Comparison of ENCODE assay signal across 26 mouse cellular contexts in genomic region chr7:65116903-65117302, GRCm38 (mm10). TPM values are rescaled to one million over a fixed set of nuclear protein-coding genes. Genes with fewer than 3 reads are reported as not detected.
A peak's percentile ranks its signal among the peaks of the same experiment; 100 is the strongest.
DNase-seq lines count a peak whose midpoint lies in the region; ATAC-seq lines count a peak whose summit lies in the region.
"Had no signal": no experiment of that assay in that cellular context is flagged by ENCODE, and none has a peak within 500 bp of the region (broad histone marks: within the 10 kb centered on the region; RNA-seq: fewer than 3 reads in every experiment).

No protein-coding gene starts in this region.

- H3K4me1 ChIP-seq in forebrain, embryonic 16.5 days (replicated peaks; ENCODE audit: control insufficient read depth, insufficient read depth, low read length): no peaks in the 10 kb centered on the region
- no peaks in the 10 kb centered on the region for H3K4me1 ChIP-seq in forebrain, embryonic 11.5 days (replicated peaks; ENCODE audit: control insufficient read depth, insufficient read depth, low read length)
- H3K4me1 ChIP-seq: embryonic facial prominence, embryonic 13.5 days; embryonic facial prominence, embryonic 15.5 days; forebrain, embryonic 10.5 days had no signal

- H3K36me3 ChIP-seq in forebrain, embryonic 16.5 days (ENCODE audit: control insufficient read depth, insufficient read depth): no peaks in the 10 kb centered on the region
- no peaks in the 10 kb centered on the region for H3K36me3 ChIP-seq in forebrain, embryonic 11.5 days (ENCODE audit: control insufficient read depth, insufficient read depth, low read length)
- H3K36me3 ChIP-seq: embryonic facial prominence, embryonic 13.5 days; embryonic facial prominence, embryonic 15.5 days; forebrain, embryonic 10.5 days; G1E had no signal

- no peaks in the 10 kb centered on the region for H3K27me3 ChIP-seq in forebrain, embryonic 16.5 days (replicated peaks; ENCODE audit: control insufficient read depth, insufficient read depth, low read length)
- H3K27me3 ChIP-seq in forebrain, embryonic 11.5 days (ENCODE audit: control insufficient read depth, insufficient read depth, low read length): no peaks in the 10 kb centered on the region
- H3K27me3 ChIP-seq: embryonic facial prominence, embryonic 13.5 days; embryonic facial prominence, embryonic 15.5 days; Patski had no signal

- no peak overlapping the region for H3K4me2 ChIP-seq in forebrain, embryonic 16.5 days (ENCODE audit: low read length)
- H3K4me2 ChIP-seq in forebrain, embryonic 11.5 days (ENCODE audit: low read depth, low read length, severe bottlenecking): no peak overlapping the region
- H3K4me2 ChIP-seq: embryonic facial prominence, embryonic 13.5 days; embryonic facial prominence, embryonic 15.5 days had no signal

- WGBS in forebrain, embryonic 16.5 days: 82% methylated on average over 7 of the region's 7 CpGs
- WGBS in forebrain, embryonic 11.5 days: 91% methylated on average over 7 of the region's 7 CpGs

- peak; percentile 54; the same call in 1 of the 2 replicates for ATAC-seq in forebrain, embryonic 16.5 days
- ATAC-seq in forebrain, embryonic 11.5 days (replicated peaks; ENCODE audit: low FRiP score): no peak
- 0 out of 2 replicates have a peak, but pooled peaks have one; percentile 45 for ATAC-seq in frontal cortex, adult (ENCODE audit: low TSS enrichment)
- ATAC-seq: activated CD4-positive, CD25-positive, alpha-beta regulatory T cell, adult 4 months; CD4-positive, CD25-positive, alpha-beta regulatory T cell, adult 4 months; forebrain, embryonic 14.5 days; Patski had no signal

- no peak overlapping the region for H3K27ac ChIP-seq in forebrain, embryonic 16.5 days (ENCODE audit: low read length)
- H3K27ac ChIP-seq in forebrain, embryonic 11.5 days (ENCODE audit: low read depth, low read length): no peak overlapping the region
- H3K27ac ChIP-seq: embryonic facial prominence, embryonic 13.5 days; embryonic facial prominence, embryonic 15.5 days; forebrain, embryonic 10.5 days had no signal

- no peak for DNase-seq in forebrain, embryonic 11.5 days (ENCODE audit: low spot score)
- no peak for DNase-seq in frontal cortex, postnatal 10 days (ENCODE audit: low spot score in 2 of 2)
- peak; percentile 52 for DNase-seq in layer of hippocampus, adult 9-11 months
- no peak for DNase-seq in layer of hippocampus, adult 11-12 months (ENCODE audit: low spot score)
- DNase-seq: adrenal gland, adult 8-10 months; adrenal gland, postnatal 14 days; adrenal gland, postnatal 36 days; B cell, adult 2 months; cerebellum, adult 11 months; cerebellum, adult 18-20 months; cerebellum, adult 8-10 months; cerebellum, adult 9-11 months; cerebellum, postnatal 14 days; cerebellum, postnatal 36 days; embryo, embryonic 11 days had no signal

- no peak overlapping the region for H3K9ac ChIP-seq in forebrain, embryonic 16.5 days (replicated peaks; ENCODE audit: low read depth, low read length)
- H3K9ac ChIP-seq in forebrain, embryonic 11.5 days (ENCODE audit: low read length): no peak overlapping the region
- H3K9ac ChIP-seq: embryonic facial prominence, embryonic 13.5 days; embryonic facial prominence, embryonic 15.5 days had no signal

- H3K4me3 ChIP-seq in forebrain, embryonic 16.5 days (replicated peaks; ENCODE audit: low read length): no peak overlapping the region
- H3K4me3 ChIP-seq in forebrain, embryonic 11.5 days (ENCODE audit: low read depth, low read length): no peak overlapping the region
- H3K4me3 ChIP-seq: embryonic facial prominence, embryonic 13.5 days; embryonic facial prominence, embryonic 15.5 days; erythroblast, embryonic 14.5 days; forebrain, embryonic 10.5 days had no signal

- H3K9me3 ChIP-seq in forebrain, embryonic 16.5 days (ENCODE audit: control insufficient read depth, low read length): no peaks in the 10 kb centered on the region
- H3K9me3 ChIP-seq in forebrain, embryonic 11.5 days (ENCODE audit: control insufficient read depth, low read length): no peaks in the 10 kb centered on the region
- H3K9me3 ChIP-seq: embryonic facial prominence, embryonic 13.5 days; embryonic facial prominence, embryonic 15.5 days; forebrain, embryonic 10.5 days; G1E had no signal

RNA-seq across cellular contexts. Expression of gene Fam189a1, which starts 39.5 kb away (rescaled TPM):
- polyA plus RNA-seq in forebrain, embryonic 16.5 days (2015; fragmentation: Nextera tagmentation; extraction: Ambion mirVana): 3.3 and 5.7 TPM in 2 replicates
- polyA plus RNA-seq in forebrain, embryonic 11.5 days (2014; fragmentation: Nextera tagmentation; extraction: Ambion mirVana): 2.7 and 4.0 TPM in 2 replicates
- polyA plus RNA-seq: activated CD4-positive, CD25-positive, alpha-beta regulatory T cell, adult 4 months; erythroblast, embryonic 14.5 days; G1E had no signal
